Mouse (Mus musculus) c-Kit-positive CD71-negative TER-119-negative erythroid progenitor cells, embryonic 14.5 days (primary cell): ENCODE data around the gene Trhde.

ENCODE experiments used
- DNase-seq: peaks from one replicate; pipeline ENCODE4 v3.0.0-alpha.2; 2013; ENCODE audit warnings: low read depth

Gene Trhde

GRCm38 (mm10) chr10:114735678-114736077, 66.4 kb downstream of the Trhde start:
- no peak for DNase-seq

GRCm38 (mm10) chr10:114735111-114735510, 67.0 kb downstream of the Trhde start:
- DNase-seq: no peak

- DNase-seq: no peak
These were observed 76.5 kb downstream of the Trhde start for GRCm38 (mm10) chr10:114725591-114725990.

GRCm38 (mm10) chr10:114701791-114702190, 100.3 kb downstream of the Trhde start:
- DNase-seq: no peak

GRCm38 (mm10) chr10:114671791-114672415, 130.2 kb downstream of the Trhde start:
- no peak for DNase-seq

GRCm38 (mm10) chr10:114593046-114593445, 209.1 kb downstream of the Trhde start:
- no peak for DNase-seq

GRCm38 (mm10) chr10:114578926-114579325, 223.2 kb downstream of the Trhde start:
- no peak for DNase-seq

- DNase-seq: no peak
These were observed 234.2 kb downstream of the Trhde start for GRCm38 (mm10) chr10:114567891-114568290.

- no peak for DNase-seq
These were observed 292.9 kb downstream of the Trhde start for GRCm38 (mm10) chr10:114509186-114509585.

- DNase-seq: no peak
These were observed 313.3 kb downstream of the Trhde start for GRCm38 (mm10) chr10:114488806-114489205.

- DNase-seq: peak; percentile 0
These were observed 346.5 kb downstream of the Trhde start for GRCm38 (mm10) chr10:114455591-114455990.

- DNase-seq: no peak
These were observed 354.0 kb downstream of the Trhde start for GRCm38 (mm10) chr10:114448116-114448515.

- DNase-seq: no peak
These were observed 383.1 kb downstream of the Trhde start for GRCm38 (mm10) chr10:114418956-114419530.

- no peak for DNase-seq
These were observed 386.4 kb downstream of the Trhde start for GRCm38 (mm10) chr10:114415717-114416116.

- no peak for DNase-seq
These were observed 396.8 kb downstream of the Trhde start for GRCm38 (mm10) chr10:114405260-114405659.

- no peak for DNase-seq
These were observed 398.3 kb downstream of the Trhde start for GRCm38 (mm10) chr10:114403795-114404194.

GRCm38 (mm10) chr10:114370804-114371203, 431.3 kb downstream of the Trhde start:
- DNase-seq: no peak

GRCm38 (mm10) chr10:114363442-114363841, 438.7 kb downstream of the Trhde start:
- no peak for DNase-seq

GRCm38 (mm10) chr10:114362631-114363030, 439.5 kb downstream of the Trhde start:
- DNase-seq: no peak
